Mouse (Mus musculus) urinary bladder, postnatal 25 days (tissue): ENCODE data around the gene Ush1c.
A peak's percentile ranks its signal among the peaks of the same experiment; 100 is the strongest.
"Not testable (repeated sequence)": the region's sequence is repeated elsewhere in the genome, so short reads cannot be mapped to it uniquely, and the experiment has no call there.

Source experiments
- DNase-seq: peaks from one replicate; pipeline ENCODE4 v3.0.0; 2022; ENCODE audit warnings: low spot score

The Ush1c gene

DNA sequence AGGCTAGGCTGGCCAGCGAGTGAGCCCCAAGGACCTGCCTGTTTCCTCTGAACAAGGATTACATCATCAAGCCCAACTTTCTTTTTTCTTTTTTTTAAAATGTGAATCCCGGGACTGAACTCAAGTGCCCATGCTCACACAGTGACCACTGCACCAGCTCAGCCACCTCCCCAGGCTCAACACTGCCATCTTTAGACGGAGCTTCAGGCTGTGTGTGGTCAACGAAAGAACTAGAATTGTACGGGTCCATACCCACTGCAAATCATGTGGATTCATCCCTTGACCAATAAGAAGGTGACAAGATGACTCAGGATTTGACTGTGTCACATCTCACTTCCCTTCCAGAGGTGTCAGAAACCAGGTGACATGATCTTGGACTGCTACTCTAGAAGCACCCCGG lies 33.5 kb downstream of the Ush1c start:
- DNase-seq = no peak

DNA sequence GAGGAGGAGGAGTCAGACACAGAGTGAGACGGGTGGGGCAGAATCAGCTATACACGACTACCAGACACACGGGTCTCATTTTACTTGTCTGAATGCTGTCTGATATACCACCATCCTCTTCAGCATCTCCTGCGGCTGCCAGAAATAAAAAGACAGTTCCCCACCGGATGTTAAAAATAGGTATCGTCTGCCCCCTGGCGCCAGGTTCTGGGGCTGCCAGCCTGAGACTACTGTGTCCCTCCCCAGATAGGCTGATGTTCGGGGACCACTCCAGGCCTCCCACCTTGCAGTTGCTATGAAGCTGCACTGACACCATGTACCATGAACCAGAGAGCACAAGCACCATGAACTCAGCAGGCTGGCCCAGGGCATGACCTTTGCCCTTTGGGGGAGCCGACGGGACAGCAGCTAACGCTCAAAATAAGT lies 34.2 kb downstream of the Ush1c start:
- DNase-seq = peak; percentile 11

DNA sequence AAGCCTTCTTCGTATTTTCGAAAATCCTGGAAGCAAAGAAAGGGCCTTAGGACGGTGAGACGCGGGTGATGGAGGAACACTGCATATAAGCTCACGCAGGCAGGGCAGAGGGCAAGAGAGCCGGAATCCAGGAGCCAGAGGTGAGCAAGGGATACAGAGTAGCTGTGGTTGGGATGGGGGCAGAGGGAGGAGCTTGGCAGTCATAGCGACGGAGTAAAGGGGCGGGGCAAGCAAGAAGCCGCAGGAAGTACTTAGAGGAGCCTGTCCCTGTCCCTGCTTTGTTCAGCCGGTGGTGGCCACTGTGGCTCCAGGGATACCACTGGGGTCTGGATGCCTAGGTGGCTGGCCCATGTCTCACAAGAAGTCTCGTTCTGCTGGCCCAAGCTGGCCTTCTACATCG lies 36.7 kb downstream of the Ush1c start:
- DNase-seq = no peak

DNA sequence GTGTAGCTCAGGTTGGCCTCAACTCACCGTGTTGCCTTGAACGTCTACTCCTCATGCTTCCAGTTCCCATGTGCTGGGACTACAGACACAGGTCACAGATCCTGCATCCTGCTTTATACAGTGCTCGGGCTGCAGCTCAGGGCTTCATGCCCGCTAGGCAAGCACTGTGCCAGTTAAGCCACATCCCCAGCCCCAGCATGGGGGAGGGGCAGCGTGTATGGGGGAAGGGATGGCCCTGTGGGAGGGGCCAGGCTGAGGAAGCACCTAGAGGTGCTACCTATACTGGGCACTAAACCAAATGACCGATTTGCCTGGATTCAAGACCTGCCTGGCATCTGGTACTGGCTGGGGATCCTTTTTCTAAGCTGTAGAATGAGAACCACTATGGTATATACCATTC lies 38.3 kb downstream of the Ush1c start:
- no peak for DNase-seq

DNA sequence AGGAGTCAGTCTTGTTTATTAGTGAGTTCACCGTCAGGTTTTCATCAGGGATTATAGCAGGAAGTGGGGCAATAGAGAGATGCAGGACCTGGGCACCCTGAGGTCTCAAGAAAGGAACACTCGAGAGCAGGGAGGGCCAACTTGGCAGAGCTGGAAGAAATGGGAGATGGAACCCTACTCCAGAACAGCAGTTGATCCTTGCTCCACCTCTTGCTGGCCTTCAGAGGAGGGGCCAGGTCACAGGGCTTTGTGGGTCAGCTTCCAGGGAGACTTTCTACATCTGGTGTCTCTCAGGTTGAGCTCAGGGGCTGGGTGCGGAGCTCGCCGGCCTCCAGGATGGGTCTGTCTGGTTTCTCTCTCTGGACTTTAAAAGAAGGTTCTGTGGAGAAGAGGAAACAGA lies 42.9 kb downstream of the Ush1c start:
- no peak for DNase-seq

DNA sequence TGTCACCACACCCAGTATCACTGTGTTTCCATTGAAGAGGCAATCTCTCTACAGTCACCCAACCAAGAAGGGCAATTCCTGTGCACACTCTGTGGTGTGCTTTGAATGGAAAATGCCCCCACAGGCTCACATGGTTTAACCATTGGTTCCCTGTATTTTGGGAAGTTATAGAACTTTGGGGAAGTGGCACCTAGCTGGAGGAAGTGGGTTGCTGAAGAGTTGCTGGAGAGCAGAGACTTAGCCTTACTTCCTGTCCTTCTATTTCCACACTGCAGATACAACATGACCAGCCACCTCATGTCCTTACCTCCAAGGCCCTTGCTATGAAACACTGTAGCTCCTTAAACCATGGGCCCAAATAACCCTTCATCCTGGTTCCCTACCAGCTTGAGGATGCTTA lies 54.1 kb downstream of the Ush1c start:
- no peak for DNase-seq

DNA sequence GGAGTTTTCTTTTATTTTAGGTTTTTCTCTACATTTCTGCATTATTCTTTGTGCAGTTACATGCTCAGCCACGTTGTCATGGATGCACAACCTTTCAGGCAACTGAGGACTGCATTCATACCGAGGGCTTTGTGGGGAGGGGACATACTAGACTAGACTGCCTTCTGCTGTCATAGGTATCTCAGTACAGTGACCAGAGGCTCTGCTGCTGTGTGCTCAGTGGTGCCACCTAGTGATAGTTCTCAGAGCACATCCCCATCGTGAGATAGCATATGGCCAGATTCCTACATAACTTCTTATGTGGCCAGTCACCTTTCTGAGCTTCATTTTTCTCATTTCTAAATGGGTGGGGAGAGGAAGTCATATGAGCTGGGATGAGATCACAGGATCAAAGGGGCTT lies 56.7 kb downstream of the Ush1c start:
- DNase-seq = peak; percentile 37

DNA sequence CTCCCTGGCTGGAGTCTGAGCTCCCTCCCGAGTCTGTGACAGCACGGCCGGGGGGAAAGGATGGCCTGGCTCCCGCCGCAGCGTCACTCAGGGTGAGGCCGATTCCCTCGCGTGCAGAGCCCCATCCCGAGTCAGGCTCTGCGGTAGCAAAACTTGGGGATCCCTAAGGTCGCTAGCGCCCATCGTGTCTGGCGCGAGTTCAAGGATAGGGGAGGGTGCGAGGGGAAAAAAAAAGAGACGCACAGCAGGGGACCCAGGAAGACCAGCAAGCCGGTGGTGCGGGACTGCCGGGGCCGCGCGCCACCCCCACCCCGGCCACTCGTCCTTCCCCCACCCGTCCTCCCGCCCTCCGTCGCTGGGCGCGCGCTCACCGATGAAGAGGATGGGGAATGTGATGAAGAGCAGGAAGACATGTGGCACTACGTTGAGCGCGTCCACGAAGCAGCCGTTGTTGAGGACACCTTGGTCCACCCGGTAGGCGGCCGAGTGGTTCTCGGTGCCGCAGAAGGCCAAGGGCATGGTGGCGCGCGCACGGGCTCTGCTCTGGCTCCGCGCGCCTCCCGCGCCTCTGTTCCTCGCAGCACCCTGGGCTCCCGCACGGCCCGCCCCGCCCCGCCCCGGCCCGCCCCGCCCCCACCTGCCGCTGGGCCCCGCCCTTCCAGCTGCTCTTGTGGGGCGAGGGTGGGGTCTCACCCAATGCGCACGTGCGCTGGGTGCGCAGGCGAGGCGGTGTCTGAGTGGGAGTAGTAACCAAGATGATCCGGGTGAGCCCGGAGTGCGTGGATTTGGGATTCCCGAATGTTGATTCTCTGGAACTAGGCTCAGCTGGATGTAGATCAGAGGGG lies 58.6 kb downstream of the Ush1c start, which contains the start of gene Abcc8:
Abcc8 (minus strand) TSS at position 603 of the 845 bp plus-strand sequence.
- DNase-seq = no peak

DNA sequence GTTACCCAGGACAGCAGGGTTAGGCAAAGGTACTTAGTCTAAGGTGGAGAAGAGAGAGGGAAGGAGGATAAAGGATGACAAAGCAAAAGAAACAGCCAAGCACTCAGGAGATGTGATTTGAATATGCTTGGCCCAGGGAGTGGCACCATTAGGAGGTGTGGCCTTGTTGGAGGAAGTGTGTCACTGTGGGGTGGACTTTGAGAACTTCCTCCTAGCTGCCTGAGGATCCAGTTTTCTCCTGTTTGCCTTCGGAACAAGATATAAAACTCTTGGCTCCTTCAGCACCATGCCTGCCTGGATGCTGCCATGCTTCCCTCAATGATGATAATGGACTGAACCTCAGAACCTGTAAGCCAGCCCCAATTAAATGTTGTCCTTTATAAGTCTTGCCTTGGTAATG lies 69.3 kb downstream of the Ush1c start:
- DNase-seq = not testable (repeated sequence)

DNA sequence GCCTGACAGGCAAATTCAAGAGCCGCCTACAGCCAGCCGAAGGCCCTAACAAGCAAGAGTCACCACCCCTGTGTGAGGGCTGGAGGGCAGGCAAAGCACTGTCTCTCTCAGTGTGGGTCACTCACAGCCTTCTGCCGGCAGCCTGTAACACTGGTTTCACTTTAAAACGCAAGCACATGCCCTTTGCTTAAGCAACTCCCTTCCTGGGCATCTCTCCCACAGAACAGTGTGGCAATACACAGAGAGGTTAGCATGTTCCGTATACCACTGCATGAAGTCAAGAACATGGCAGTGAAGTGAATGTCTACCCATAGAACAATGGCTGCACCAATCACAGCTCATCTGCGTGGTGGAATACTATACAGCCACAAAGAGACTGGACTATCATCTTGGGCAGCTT lies 69.9 kb downstream of the Ush1c start:
- no peak for DNase-seq

DNA sequence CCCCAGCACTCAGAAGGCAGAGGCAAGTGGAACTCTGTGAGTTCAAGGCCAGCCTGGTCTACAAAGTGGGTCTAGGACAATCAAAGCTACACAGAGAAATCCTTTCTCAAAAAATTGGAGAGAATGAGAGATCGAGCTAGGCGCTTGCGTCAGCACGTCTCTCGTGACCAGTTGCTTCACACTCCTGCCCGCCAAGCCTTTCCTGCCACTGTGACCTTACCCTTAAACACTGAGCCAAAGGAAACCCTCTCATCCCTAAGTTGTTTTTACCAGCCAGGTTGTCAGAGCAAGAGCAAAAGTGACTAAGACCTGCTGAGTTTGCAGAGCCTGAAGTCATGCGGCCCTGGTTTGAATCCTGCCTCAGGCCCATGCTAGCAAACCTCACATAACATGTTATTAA lies 70.4 kb downstream of the Ush1c start:
- DNase-seq = no peak

DNA sequence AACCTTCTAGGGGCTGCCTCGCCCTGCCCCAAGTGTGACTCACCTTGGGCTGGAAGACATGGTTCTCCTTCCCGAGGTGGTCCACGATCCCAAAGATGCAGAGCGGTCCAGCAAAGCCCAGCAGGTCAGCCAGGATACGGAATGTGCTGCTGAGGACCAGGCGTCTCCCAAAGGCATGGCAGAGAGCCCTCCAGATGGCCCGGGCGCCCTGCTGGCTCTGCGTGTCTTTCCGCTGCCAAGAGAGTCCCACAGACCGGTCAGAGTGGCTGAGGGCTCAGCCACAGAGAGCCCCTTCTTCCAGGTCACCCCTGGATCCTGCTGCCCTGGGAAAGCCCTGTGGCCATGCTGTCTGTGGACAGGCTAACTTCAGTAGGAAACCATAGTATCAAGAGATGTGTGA lies 72.4 kb downstream of the Ush1c start:
- no peak for DNase-seq

DNA sequence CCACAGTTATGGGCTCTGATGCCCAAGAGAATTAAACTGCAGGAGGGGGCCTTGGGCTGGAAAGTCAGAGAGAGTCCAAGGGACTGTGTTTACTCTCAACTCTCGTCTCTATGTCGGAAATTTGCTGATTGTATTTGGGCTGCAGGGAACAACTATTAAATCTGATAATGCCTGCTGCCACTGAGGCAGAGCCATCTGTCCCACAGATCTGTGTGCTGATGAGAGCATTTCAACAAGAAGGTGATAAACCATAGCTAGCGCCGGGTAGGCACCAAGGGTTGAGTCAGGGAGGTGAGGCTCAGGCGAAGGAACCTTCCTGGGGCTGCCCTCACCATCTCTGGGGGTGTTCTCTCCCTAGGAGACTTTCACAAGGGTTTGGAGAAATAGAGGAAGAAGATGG lies 75.6 kb downstream of the Ush1c start:
- no peak for DNase-seq

DNA sequence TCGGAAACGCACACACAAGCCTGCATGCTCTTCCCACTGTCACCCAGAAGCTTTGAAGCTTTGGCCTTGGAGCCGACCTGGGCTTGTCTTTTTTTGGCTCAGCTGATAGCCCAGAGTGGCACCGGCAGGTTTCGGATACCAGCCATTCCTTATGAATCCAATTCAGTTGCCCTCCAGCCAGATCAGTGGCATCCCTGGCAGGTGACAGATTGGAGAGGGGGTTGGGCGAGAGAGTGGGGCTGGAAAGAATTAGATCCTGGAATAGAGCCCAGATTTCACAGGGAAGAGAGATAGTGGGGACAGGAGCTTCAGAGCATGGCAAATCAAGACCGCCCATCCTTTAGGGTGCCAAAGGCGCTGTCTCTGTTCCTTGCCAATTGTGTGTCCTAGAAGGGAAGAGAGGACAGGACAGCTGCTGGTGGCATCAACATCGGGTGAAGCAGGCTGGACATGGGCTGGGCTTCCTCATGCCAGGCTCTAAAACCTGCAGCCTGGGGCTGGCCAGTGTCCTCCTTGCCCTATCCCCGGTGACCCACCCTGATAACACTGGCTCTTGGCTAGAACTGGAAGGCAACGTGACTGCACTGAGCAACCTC lies 76.1 kb downstream of the Ush1c start:
- no peak for DNase-seq

DNA sequence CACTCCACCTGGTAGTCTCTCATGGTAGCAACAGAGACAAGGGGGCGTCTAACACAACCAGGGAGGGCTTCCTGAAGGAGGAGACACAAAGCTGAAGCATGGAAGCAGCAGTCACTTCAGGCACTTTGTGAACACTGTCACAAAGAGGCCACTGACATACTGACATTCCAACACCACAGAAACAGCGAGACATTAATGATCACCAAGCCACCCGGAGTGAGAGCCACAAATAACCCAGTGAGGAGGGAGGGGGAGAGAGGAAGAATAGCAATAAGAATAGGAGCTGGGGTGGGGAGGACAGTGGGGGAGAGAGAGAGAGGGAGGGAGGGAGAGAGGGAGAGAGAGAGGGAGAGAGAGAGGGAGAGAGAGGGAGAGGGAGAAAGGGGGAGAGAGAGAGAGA lies 76.7 kb downstream of the Ush1c start:
- no peak for DNase-seq

DNA sequence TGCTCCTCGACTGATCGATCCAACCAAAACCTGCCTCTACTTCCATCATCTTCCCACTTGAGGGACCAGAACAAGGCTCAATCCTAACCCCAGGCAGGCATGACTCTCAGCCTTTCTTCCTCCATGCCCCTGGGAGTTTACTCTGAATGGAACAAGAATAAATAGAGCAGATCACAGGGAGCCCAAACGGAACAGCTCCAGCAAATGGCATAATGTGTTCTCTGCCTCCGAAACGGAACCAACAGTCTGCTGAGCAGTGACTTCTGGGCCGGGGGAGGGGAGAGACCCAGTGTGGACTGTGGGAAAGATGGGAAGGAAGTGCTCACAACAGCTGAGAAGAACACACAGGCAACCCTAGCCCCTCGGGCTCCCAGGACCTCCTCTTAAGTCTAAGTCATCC lies 80.6 kb downstream of the Ush1c start:
- DNase-seq = no peak

DNA sequence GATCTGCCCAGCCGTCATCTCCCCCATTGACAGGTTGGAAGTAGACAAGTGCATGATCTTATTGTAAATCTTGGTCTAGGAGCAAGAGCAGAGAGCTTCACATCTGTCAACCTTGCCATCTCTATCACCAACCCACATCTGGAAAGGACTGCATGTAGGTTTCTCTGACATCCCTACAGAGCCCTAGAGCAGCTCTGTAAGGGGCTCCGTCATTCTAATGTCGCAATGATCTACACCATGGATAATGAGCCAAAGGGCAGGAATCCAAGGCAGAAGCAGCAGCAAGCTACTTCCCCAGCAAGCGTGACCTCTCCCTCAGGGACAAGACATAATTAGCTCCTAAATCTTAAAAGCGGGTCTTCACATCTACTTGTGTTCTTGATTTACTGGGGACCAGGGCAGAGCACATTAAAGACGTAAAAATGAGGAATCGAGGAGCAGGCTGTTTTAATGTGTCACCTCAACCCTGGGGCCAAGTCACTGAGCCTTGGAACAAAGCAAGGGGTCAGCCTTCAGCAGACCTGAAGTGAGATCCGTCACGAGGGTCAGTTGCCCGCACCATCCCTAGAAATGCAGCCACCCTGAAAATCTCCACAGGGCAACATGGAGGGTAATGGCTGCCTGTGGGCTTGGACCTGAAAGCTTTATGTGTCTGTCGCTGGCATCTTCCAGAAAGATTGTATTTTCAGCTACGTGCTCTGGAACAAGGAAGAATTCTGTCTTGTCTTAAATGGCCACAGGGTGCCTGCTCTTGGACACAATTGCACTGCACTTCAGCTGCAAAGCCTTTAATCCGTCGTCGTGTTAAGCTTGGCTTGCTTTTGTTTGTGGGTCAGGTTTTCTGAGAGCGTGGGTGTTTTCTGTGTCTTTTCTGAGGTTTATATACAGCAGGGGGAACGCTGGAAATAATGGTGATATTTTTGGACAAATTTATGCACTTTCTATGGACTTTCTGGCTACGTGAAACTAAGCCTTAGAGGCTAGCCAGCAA lies 83.5 kb downstream of the Ush1c start:
- no peak for DNase-seq

DNA sequence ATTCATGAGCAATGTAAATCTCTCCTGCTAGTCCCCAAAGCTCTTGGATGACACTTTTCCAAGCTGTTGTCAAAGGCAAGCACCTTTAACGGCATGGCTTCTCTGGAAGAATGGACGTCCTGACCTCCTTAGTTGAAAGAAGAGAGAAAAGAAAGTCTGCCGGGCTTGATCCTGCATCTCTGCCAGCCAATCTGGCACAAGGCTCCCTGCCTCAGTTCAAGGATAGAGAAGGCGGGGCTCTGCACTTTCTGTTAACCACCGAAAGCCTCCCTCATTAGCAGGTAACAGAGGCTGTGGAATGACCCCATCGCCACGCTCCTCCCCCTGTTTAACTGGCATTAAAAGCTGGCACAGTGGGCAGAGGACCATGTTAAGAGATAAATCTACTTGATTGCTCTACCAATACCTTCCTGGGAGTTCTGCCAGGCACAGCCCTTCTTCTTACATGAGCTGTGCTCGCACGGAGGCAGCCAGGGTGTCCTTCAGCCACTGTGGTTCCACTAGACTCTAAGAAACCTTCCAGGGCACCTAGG lies 85.4 kb downstream of the Ush1c start:
- DNase-seq = no peak

DNA sequence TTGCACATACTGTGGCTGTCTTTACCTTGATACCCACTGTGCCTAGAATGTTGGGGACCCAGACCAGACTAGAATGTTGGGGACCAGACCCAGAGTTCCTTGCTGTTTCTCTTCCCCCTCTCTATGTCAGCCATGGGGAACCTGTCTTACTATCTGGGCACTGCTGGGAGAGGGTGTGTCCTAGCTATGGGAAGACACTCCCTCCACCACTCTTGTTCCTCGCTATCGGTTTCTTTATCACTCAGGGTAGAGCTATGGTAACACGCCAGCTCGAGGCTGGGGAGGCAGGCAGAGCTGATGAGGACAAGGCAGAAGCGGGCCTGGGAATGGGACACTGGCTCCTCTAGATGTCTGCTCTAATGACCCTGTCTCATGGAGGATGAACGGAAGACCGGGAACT lies 90.9 kb downstream of the Ush1c start:
- no peak for DNase-seq

DNA sequence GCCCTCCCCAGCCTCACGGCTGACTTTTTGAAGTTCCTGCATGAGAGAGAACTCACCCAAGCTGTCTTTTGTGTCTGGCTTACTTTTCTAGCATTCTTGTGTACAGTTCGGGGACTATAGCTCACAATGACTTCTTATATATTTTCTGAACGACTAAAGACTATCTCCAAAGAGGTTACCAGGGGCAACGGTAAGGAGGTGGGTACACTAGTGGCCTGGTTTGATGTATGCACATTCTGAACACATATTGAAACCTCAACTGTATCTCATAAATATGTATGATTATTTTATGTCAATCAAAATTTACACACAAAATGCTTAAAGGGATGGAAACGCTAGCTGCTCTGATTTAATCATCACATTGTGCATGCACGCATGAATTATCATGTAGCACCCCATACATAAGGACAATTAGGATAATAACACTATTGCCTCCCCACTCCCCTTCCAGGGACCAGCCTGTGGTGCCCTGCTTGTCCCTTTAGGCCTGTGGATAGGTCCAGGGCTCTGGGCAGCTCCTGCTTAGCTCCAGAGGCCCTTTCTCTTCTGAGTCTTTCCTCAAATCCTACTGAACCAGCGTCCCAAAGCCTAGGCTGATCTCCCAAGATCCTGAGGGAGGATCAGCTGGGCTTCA lies 91.5 kb downstream of the Ush1c start:
- DNase-seq = no peak
